Mouse (Mus musculus) G1E-ER4 (cell line): Measurements from ENCODE around the gene Acad9. TPM values are rescaled to one million over a fixed set of nuclear protein-coding genes. Genes with fewer than 3 reads are reported as not detected.

Source experiments
- GATA1 ChIP-seq: IDR thresholded peaks from one replicate; pipeline ENCODE4 v1.8.0; 2012; ENCODE audit warnings: low read length, inconsistent platforms
- polyA plus RNA-seq: library from polyadenylated mRNA; stranded (reverse); fragments of >175 nt; gene quantifications from 2 replicates; pipeline ENCODE4 v1.2.3, GENCODE M21; 2012

The Acad9 gene
- polyA plus RNA-seq, 1 experiment, result 32.4 TPM

GRCm38 (mm10) chr3:36079886-36080285, 14.1 kb downstream of the Acad9 start:
- no peak for TF ChIP-seq GATA1

- no peak for TF ChIP-seq GATA1
Observed at GRCm38 (mm10) chr3:36080741-36081140, 15.0 kb downstream of the Acad9 start.

- TF ChIP-seq GATA1, result no peak
Observed at GRCm38 (mm10) chr3:36082843-36083242, 17.1 kb downstream of the Acad9 start.

GRCm38 (mm10) chr3:36083381-36083780, 17.6 kb downstream of the Acad9 start:
- no peak for TF ChIP-seq GATA1

- TF ChIP-seq GATA1, result no peak
Observed at GRCm38 (mm10) chr3:36085394-36085793, 19.6 kb downstream of the Acad9 start.

- TF ChIP-seq GATA1, result no peak
Observed at GRCm38 (mm10) chr3:36087591-36087990, 21.8 kb downstream of the Acad9 start.

GRCm38 (mm10) chr3:36095371-36095770, 29.6 kb downstream of the Acad9 start:
- TF ChIP-seq GATA1, result no peak

- TF ChIP-seq GATA1, result no peak
Observed at GRCm38 (mm10) chr3:36116076-36116475, 50.3 kb downstream of the Acad9 start.

GRCm38 (mm10) chr3:36119684-36120548, 54.1 kb downstream of the Acad9 start:
- TF ChIP-seq GATA1, result no peak

GRCm38 (mm10) chr3:36136152-36136551, 70.4 kb downstream of the Acad9 start:
- TF ChIP-seq GATA1, result no peak

- TF ChIP-seq GATA1, result no peak
Observed at GRCm38 (mm10) chr3:36137560-36137959, 71.8 kb downstream of the Acad9 start.

- TF ChIP-seq GATA1, result no peak
Observed at GRCm38 (mm10) chr3:36138171-36138660, 72.4 kb downstream of the Acad9 start.

- TF ChIP-seq GATA1, result no peak
Observed at GRCm38 (mm10) chr3:36138996-36139395, 73.2 kb downstream of the Acad9 start.

Other genes with a start within 250 kb of the Acad9 start
- 7.3 and 11.6 TPM in 2 replicates for gene Dcun1d1, start 128.5 kb upstream of the Acad9 start, polyA plus RNA-seq
- 2.1 and 2.2 TPM in 2 replicates for gene Mccc1, start 65.3 kb upstream of the Acad9 start, polyA plus RNA-seq
- not detected in 2 replicates for gene Ccdc144b, start 12.4 kb upstream of the Acad9 start, polyA plus RNA-seq
- 0.41 and 0.49 TPM in 2 replicates for gene D3Ertd254e, start 85.0 kb downstream of the Acad9 start, polyA plus RNA-seq
- gene Qrfpr, start 156.3 kb downstream of the Acad9 start, polyA plus RNA-seq, result not detected in 2 replicates